Mouse (Mus musculus): ENCODE data around the gene Tmem176b. TPM values are rescaled to one million over a fixed set of nuclear protein-coding genes. Genes with fewer than 3 reads are reported as not detected.

Tmem176b gene
- polyA plus RNA-seq, 1 experiment from 2014 or later = 313 TPM

DNA sequence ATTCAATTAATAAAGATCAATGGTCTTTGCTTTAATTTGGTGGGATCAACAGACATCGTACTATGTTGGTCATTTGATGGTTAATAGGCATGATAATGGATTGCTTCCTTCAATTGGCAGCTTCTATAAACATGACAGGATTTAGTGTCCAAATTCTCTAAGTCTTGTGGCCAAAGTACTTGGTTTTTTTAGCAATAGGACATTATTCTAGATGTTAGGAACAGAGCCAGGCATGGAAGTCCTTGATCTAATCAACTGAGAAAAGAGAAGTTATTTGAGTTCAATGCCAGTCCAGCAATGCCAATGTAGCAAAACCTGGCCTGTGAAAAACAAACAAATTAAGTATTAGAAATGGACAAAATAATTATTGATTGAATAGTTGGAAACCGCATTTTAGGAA, 55.7 kb downstream of the Tmem176b start:
- H3K27me3 ChIP-seq (ENCODE audit: control insufficient read depth, insufficient read depth, low read length) = no peaks in the 10 kb centered on the region
- H3K27ac ChIP-seq (ENCODE audit: low read depth, low read length) = no peak overlapping the region
- H3K4me1 ChIP-seq (ENCODE audit: control insufficient read depth, insufficient read depth, low read length) = no peaks in the 10 kb centered on the region
- H3K9ac ChIP-seq (ENCODE audit: low read depth, low read length) = no peak overlapping the region
- H3K36me3 ChIP-seq (ENCODE audit: control insufficient read depth, insufficient read depth, low read length) = no peaks in the 10 kb centered on the region
- no peak overlapping the region for H3K4me3 ChIP-seq (ENCODE audit: low read length)
- no peak for ATAC-seq (ENCODE audit: low FRiP score, low TSS enrichment)
- H3K9me3 ChIP-seq (ENCODE audit: control insufficient read depth, low read length) = no peaks in the 10 kb centered on the region
- 86% methylated on average over 2 of the region's 2 CpGs for WGBS
- H3K4me2 ChIP-seq (replicated peaks; ENCODE audit: low read depth, low read length) = no peak overlapping the region

DNA sequence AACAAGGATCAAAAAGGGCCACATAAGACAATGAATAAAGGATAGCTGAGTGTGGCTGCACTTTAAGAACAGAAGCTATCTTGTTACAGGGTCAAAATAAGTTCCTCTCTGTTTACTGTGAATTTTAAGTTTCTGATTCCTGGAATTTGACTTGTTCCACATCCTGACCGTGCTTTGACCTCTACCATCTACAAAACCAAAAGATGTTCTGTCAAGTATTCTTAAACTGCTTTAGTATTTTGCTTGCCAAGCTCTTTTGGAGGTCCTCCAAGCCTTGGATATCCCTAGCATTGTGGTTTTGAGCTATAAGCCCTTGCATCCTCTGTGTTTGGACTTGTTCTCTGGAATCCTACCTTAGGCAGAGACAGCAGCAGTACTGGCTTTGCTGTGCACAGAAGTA, 56.1 kb downstream of the Tmem176b start:
- H3K27ac ChIP-seq (ENCODE audit: low read depth, low read length) = no peak overlapping the region
- no peaks in the 10 kb centered on the region for H3K4me1 ChIP-seq (ENCODE audit: control insufficient read depth, insufficient read depth, low read length)
- H3K9me3 ChIP-seq (ENCODE audit: control insufficient read depth, low read length) = no peaks in the 10 kb centered on the region; the same call in 1 of the 2 replicates
- ATAC-seq (ENCODE audit: low FRiP score, low TSS enrichment) = no peak
- H3K36me3 ChIP-seq (ENCODE audit: control insufficient read depth, insufficient read depth, low read length) = no peaks in the 10 kb centered on the region
- no peak overlapping the region for H3K4me3 ChIP-seq (ENCODE audit: low read length)
- 75% methylated on average over 1 of the region's 1 CpGs for WGBS
- H3K27me3 ChIP-seq (ENCODE audit: control insufficient read depth, insufficient read depth, low read length) = no peaks in the 10 kb centered on the region
- H3K4me2 ChIP-seq (replicated peaks; ENCODE audit: low read depth, low read length) = no peak overlapping the region
- H3K9ac ChIP-seq (ENCODE audit: low read depth, low read length) = no peak overlapping the region

DNA sequence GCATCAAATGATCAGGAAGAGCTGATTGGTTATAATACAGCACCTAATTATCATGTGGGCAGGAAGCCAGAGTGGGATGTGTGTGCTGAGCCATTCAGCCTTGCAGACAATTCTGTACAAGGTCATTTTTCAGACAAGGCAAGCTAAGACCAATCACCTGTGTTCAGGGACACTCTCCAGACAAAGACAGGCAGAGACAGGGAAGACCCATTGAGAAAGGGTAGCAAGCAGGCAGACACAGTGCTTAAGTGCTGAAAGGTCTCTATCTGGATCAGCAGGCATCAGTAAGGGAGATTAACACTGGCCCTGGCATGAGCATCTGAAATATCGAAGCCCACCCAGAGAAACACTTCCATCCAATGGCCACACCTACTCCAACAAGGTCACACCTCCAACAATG, 56.9 kb downstream of the Tmem176b start:
- no peaks in the 10 kb centered on the region for H3K4me1 ChIP-seq (ENCODE audit: control insufficient read depth, insufficient read depth, low read length)
- no peaks in the 10 kb centered on the region for H3K27me3 ChIP-seq (ENCODE audit: control insufficient read depth, insufficient read depth, low read length)
- WGBS = 92% methylated on average over 1 of the region's 1 CpGs
- no peak overlapping the region for H3K27ac ChIP-seq (ENCODE audit: low read depth, low read length)
- no peak overlapping the region for H3K9ac ChIP-seq (ENCODE audit: low read depth, low read length)
- peaks cover 4% of the 10 kb centered on the region; the same call in 1 of the 2 replicates for H3K9me3 ChIP-seq (ENCODE audit: control insufficient read depth, low read length)
- ATAC-seq (ENCODE audit: low FRiP score, low TSS enrichment) = no peak
- H3K4me3 ChIP-seq (ENCODE audit: low read length) = no peak overlapping the region
- no peak overlapping the region for H3K4me2 ChIP-seq (replicated peaks; ENCODE audit: low read depth, low read length)
- H3K36me3 ChIP-seq (ENCODE audit: control insufficient read depth, insufficient read depth, low read length) = no peaks in the 10 kb centered on the region

Other genes with a start within 250 kb of the Tmem176b start
- 32.6 and 47.0 TPM in 2 replicates for gene Repin1, start 247.6 kb downstream of the Tmem176b start, polyA plus RNA-seq (2014; fragmentation: Nextera tagmentation; extraction: Ambion mirVana)
- gene Gm44965, start 247.6 kb downstream of the Tmem176b start, polyA plus RNA-seq (2014; fragmentation: Nextera tagmentation; extraction: Ambion mirVana) = 0.77 TPM in 1 of 2 replicates, not detected in the other
- 5.7 and 6.6 TPM in 2 replicates for gene Zfp775, start 239.4 kb downstream of the Tmem176b start, polyA plus RNA-seq (2014; fragmentation: Nextera tagmentation; extraction: Ambion mirVana)
- gene AI854703, start 214.7 kb downstream of the Tmem176b start, polyA plus RNA-seq (2014; fragmentation: Nextera tagmentation; extraction: Ambion mirVana) = 0.90 and 1.4 TPM in 2 replicates
- 1.1 and 1.4 TPM in 2 replicates for gene Gimap8, start 194.3 kb downstream of the Tmem176b start, polyA plus RNA-seq (2014; fragmentation: Nextera tagmentation; extraction: Ambion mirVana)
- gene Gimap9, start 165.4 kb downstream of the Tmem176b start, polyA plus RNA-seq (2014; fragmentation: Nextera tagmentation; extraction: Ambion mirVana) = 9.9 and 13.4 TPM in 2 replicates
- gene Gimap4, start 156.9 kb downstream of the Tmem176b start, polyA plus RNA-seq (2014; fragmentation: Nextera tagmentation; extraction: Ambion mirVana) = 51.3 and 54.1 TPM in 2 replicates
- gene Gimap6, start 133.3 kb downstream of the Tmem176b start, polyA plus RNA-seq (2014; fragmentation: Nextera tagmentation; extraction: Ambion mirVana) = 42.7 and 49.9 TPM in 2 replicates
- gene Gm28053, start 122.9 kb downstream of the Tmem176b start, polyA plus RNA-seq (2014; fragmentation: Nextera tagmentation; extraction: Ambion mirVana) = 3.2 and 4.8 TPM in 2 replicates
- gene Gimap7, start 122.9 kb downstream of the Tmem176b start, polyA plus RNA-seq (2014; fragmentation: Nextera tagmentation; extraction: Ambion mirVana) = not detected in 2 replicates
- gene Gimap1, start 102.4 kb downstream of the Tmem176b start, polyA plus RNA-seq (2014; fragmentation: Nextera tagmentation; extraction: Ambion mirVana) = 21.1 and 27.9 TPM in 2 replicates
- 12.7 and 13.6 TPM in 2 replicates for gene Gimap5, start 95.3 kb downstream of the Tmem176b start, polyA plus RNA-seq (2014; fragmentation: Nextera tagmentation; extraction: Ambion mirVana)
- gene Gimap3, start 70.6 kb downstream of the Tmem176b start, polyA plus RNA-seq (2014; fragmentation: Nextera tagmentation; extraction: Ambion mirVana) = not detected in 2 replicates
- gene Tmem176a, start 577 bp downstream of the Tmem176b start, polyA plus RNA-seq (2014; fragmentation: Nextera tagmentation; extraction: Ambion mirVana) = 123 and 135 TPM in 2 replicates
- gene Aoc1, start 31.4 kb upstream of the Tmem176b start, polyA plus RNA-seq (2014; fragmentation: Nextera tagmentation; extraction: Ambion mirVana) = 0.99 and 1.4 TPM in 2 replicates
- gene 1600015I10Rik, start 88.4 kb upstream of the Tmem176b start, polyA plus RNA-seq (2014; fragmentation: Nextera tagmentation; extraction: Ambion mirVana) = not detected in 2 replicates
- not detected in 2 replicates for gene Doxl2, start 133.5 kb upstream of the Tmem176b start, polyA plus RNA-seq (2014; fragmentation: Nextera tagmentation; extraction: Ambion mirVana)
- not detected in 2 replicates for gene Svs1, start 145.4 kb upstream of the Tmem176b start, polyA plus RNA-seq (2014; fragmentation: Nextera tagmentation; extraction: Ambion mirVana)
- 0.17 and 0.28 TPM in 2 replicates for gene Gpnmb, start 195.1 kb upstream of the Tmem176b start, polyA plus RNA-seq (2014; fragmentation: Nextera tagmentation; extraction: Ambion mirVana)
- gene Malsu1, start 232.3 kb upstream of the Tmem176b start, polyA plus RNA-seq (2014; fragmentation: Nextera tagmentation; extraction: Ambion mirVana) = 75.1 and 84.5 TPM in 2 replicates

Data from kidney, embryonic 14.5 days (tissue).